Mouse (Mus musculus): ENCODE results near the gene 5031439G07Rik. TPM values are rescaled to one million over a fixed set of nuclear protein-coding genes. Genes with fewer than 3 reads are reported as not detected.

5031439G07Rik gene
- total and polyA plus RNA-seq, 2 experiments from 2014 or later = 2.2 to 27.3 TPM

- no peaks in the 10 kb centered on the region for H3K9me3 ChIP-seq (replicated peaks; ENCODE audit: control insufficient read depth, low read length)
- no peak overlapping the region for H3K4me3 ChIP-seq (ENCODE audit: low read depth, low read length)
- no peak overlapping the region for H3K4me2 ChIP-seq (ENCODE audit: low read depth, low read length)
- 0 out of 2 replicates have a peak, but pooled peaks cover 5% of the 10 kb centered on the region for H3K27me3 ChIP-seq (ENCODE audit: control insufficient read depth, insufficient read depth, low read length)
- peak; percentile 55 for TF ChIP-seq CTCF (IDR thresholded peaks at IDR 0.05; ENCODE audit: low read depth)
- TF ChIP-seq EP300 (IDR thresholded peaks at IDR 0.05; ENCODE audit: low read depth) = no peak
- peak; percentile 39; the same call in 1 of the 2 replicates for ATAC-seq (ENCODE audit: insufficient read depth, low read depth)
- WGBS = 6% methylated on average over 1 of the region's 1 CpGs
- H3K36me3 ChIP-seq (replicated peaks; ENCODE audit: control insufficient read depth, insufficient read depth, low read length) = no peaks in the 10 kb centered on the region
- no peak overlapping the region for H3K9ac ChIP-seq (replicated peaks; ENCODE audit: low read depth, low read length)
- DNase-seq (ENCODE audit: low spot score) = peak; percentile 63
- no peaks in the 10 kb centered on the region for H3K4me1 ChIP-seq (ENCODE audit: control insufficient read depth, insufficient read depth)
- H3K27ac ChIP-seq (ENCODE audit: low read depth) = no peak overlapping the region
These were observed 7.6 kb upstream of the 5031439G07Rik start for GRCm38 (mm10) chr15:84995967-84996366.

- Histone ChIP-seq H3K9me3 (replicated peaks; ENCODE audit: control insufficient read depth, low read length) (no peaks in the 10 kb centered on the region), H3K9ac (replicated peaks; ENCODE audit: low read depth, low read length) (no peak overlapping the region), H3K4me3 (ENCODE audit: low read depth, low read length) (no peak overlapping the region), H3K36me3 (replicated peaks; ENCODE audit: control insufficient read depth, insufficient read depth, low read length) (no peaks in the 10 kb centered on the region), H3K27ac (ENCODE audit: low read depth) (no peak overlapping the region), H3K4me2 (ENCODE audit: low read depth, low read length) (no peak overlapping the region), H3K27me3 (ENCODE audit: control insufficient read depth, insufficient read depth, low read length) (0 out of 2 replicates have a peak, but pooled peaks cover 3% of the 10 kb centered on the region), H3K4me1 (ENCODE audit: control insufficient read depth, insufficient read depth) (no peaks in the 10 kb centered on the region)
- ATAC-seq (ENCODE audit: insufficient read depth, low read depth) (no peak), DNase-seq (ENCODE audit: low spot score) (no peak)
- WGBS = 23% methylated on average over 6 of the region's 6 CpGs
- TF ChIP-seq EP300 (IDR thresholded peaks at IDR 0.05; ENCODE audit: low read depth) = no peak
- no peak for TF ChIP-seq CTCF (IDR thresholded peaks at IDR 0.05; ENCODE audit: low read depth)
These were observed 6.7 kb upstream of the 5031439G07Rik start for GRCm38 (mm10) chr15:84995041-84995440.

GRCm38 (mm10) chr15:84994498-84994897, 6.1 kb upstream of the 5031439G07Rik start:
- no peaks in the 10 kb centered on the region for H3K4me1 ChIP-seq (ENCODE audit: control insufficient read depth, insufficient read depth)
- TF ChIP-seq CTCF (IDR thresholded peaks at IDR 0.05; ENCODE audit: low read depth) (no peak), EP300 (IDR thresholded peaks at IDR 0.05; ENCODE audit: low read depth) (no peak)

GRCm38 (mm10) chr15:84989771-84990170, 1.4 kb upstream of the 5031439G07Rik start:
- no peak overlapping the region for H3K4me3 ChIP-seq (ENCODE audit: low read depth, low read length)
- ATAC-seq (ENCODE audit: insufficient read depth, low read depth) (no peak), DNase-seq (ENCODE audit: low spot score) (no peak)
- no peak overlapping the region for H3K27ac ChIP-seq (ENCODE audit: low read depth)
- peaks cover 12% of the 10 kb centered on the region; the same call in 1 of the 2 replicates for H3K4me1 ChIP-seq (ENCODE audit: control insufficient read depth, insufficient read depth)
- WGBS = 68% methylated on average over 7 of the region's 7 CpGs
- no peak for TF ChIP-seq EP300 (IDR thresholded peaks at IDR 0.05; ENCODE audit: low read depth)
- no peak for TF ChIP-seq CTCF (IDR thresholded peaks at IDR 0.05; ENCODE audit: low read depth)
- no peaks in the 10 kb centered on the region for H3K36me3 ChIP-seq (replicated peaks; ENCODE audit: control insufficient read depth, insufficient read depth, low read length)
- H3K9ac ChIP-seq (replicated peaks; ENCODE audit: low read depth, low read length) = no peak overlapping the region
- no peaks in the 10 kb centered on the region for H3K27me3 ChIP-seq (ENCODE audit: control insufficient read depth, insufficient read depth, low read length)
- H3K4me2 ChIP-seq (ENCODE audit: low read depth, low read length) = no peak overlapping the region
- no peaks in the 10 kb centered on the region for H3K9me3 ChIP-seq (replicated peaks; ENCODE audit: control insufficient read depth, low read length)

More at GRCm38 (mm10) chr15:84994498-84994897, 6.1 kb upstream of the 5031439G07Rik start:
- H3K36me3 ChIP-seq (replicated peaks; ENCODE audit: control insufficient read depth, insufficient read depth, low read length) = no peaks in the 10 kb centered on the region
- no peaks in the 10 kb centered on the region for H3K9me3 ChIP-seq (replicated peaks; ENCODE audit: control insufficient read depth, low read length)
- ATAC-seq (ENCODE audit: insufficient read depth, low read depth) = no peak
- WGBS = 26% methylated on average over 6 of the region's 6 CpGs
- H3K27me3 ChIP-seq (ENCODE audit: control insufficient read depth, insufficient read depth, low read length) = no peaks in the 10 kb centered on the region
- H3K4me3 ChIP-seq (ENCODE audit: low read depth, low read length) = no peak overlapping the region
- no peak for DNase-seq (ENCODE audit: low spot score)
- no peak overlapping the region for H3K4me2 ChIP-seq (ENCODE audit: low read depth, low read length)
- H3K9ac ChIP-seq (replicated peaks; ENCODE audit: low read depth, low read length) = no peak overlapping the region
- H3K27ac ChIP-seq (ENCODE audit: low read depth) = no peak overlapping the region

- no peaks in the 10 kb centered on the region for H3K9me3 ChIP-seq (replicated peaks; ENCODE audit: control insufficient read depth, low read length)
- DNase-seq (ENCODE audit: low spot score) (no peak), ATAC-seq (ENCODE audit: insufficient read depth, low read depth) (no peak)
- no peak overlapping the region for H3K27ac ChIP-seq (ENCODE audit: low read depth)
- peaks cover 12% of the 10 kb centered on the region; the same call in 1 of the 2 replicates for H3K4me1 ChIP-seq (ENCODE audit: control insufficient read depth, insufficient read depth)
- no peak overlapping the region for H3K9ac ChIP-seq (replicated peaks; ENCODE audit: low read depth, low read length)
- H3K27me3 ChIP-seq (ENCODE audit: control insufficient read depth, insufficient read depth, low read length) = no peaks in the 10 kb centered on the region
- no peak overlapping the region for H3K4me3 ChIP-seq (ENCODE audit: low read depth, low read length)
- H3K36me3 ChIP-seq (replicated peaks; ENCODE audit: control insufficient read depth, insufficient read depth, low read length) = no peaks in the 10 kb centered on the region
- no peak overlapping the region for H3K4me2 ChIP-seq (ENCODE audit: low read depth, low read length)
- WGBS = 75% methylated on average over 3 of the region's 3 CpGs
- no peak for TF ChIP-seq CTCF (IDR thresholded peaks at IDR 0.05; ENCODE audit: low read depth)
- no peak for TF ChIP-seq EP300 (IDR thresholded peaks at IDR 0.05; ENCODE audit: low read depth)
These were observed 747 bp upstream of the 5031439G07Rik start for GRCm38 (mm10) chr15:84989098-84989497.

Measured in heart, postnatal 0 days (tissue).